Mouse (Mus musculus) left cerebral cortex, adult 11 months (tissue): ENCODE measurements at regions not wholly inside any gene's neighbourhood (a gene's known extent, or its start where the extent isn't known, plus 50 kb on each side); places are given as distances from the start of the nearest gene placed in this dataset.

ENCODE experiments used
- DNase-seq: peaks from one replicate; pipeline ENCODE4 v3.0.0; 2022; ENCODE audit warnings: low spot score

- DNase-seq: no peak
Measured at GRCm38 (mm10) chr7:135818298-135818697, 102.1 kb upstream of the Mki67 start.

- DNase-seq: no peak
Measured at GRCm38 (mm10) chr7:135823884-135824750, 108.0 kb upstream of the Mki67 start.

- DNase-seq: no peak
Measured at GRCm38 (mm10) chr7:135829246-135829645, 113.1 kb upstream of the Mki67 start.

- DNase-seq: no peak
Measured at GRCm38 (mm10) chr7:135833425-135833824, 117.3 kb upstream of the Mki67 start.

GRCm38 (mm10) chr7:135836808-135837733, 120.9 kb upstream of the Mki67 start:
- peak; percentile 47 for DNase-seq

GRCm38 (mm10) chr7:135844018-135844417, 127.9 kb upstream of the Mki67 start:
- no peak for DNase-seq

- no peak for DNase-seq
Measured at GRCm38 (mm10) chr7:135847304-135847703, 131.1 kb upstream of the Mki67 start.

GRCm38 (mm10) chr7:135848170-135848569, 132.0 kb upstream of the Mki67 start:
- DNase-seq: no peak

GRCm38 (mm10) chr7:135848833-135849232, 132.7 kb upstream of the Mki67 start:
- DNase-seq: no peak

- no peak for DNase-seq
Measured at GRCm38 (mm10) chr7:135853127-135853813, 137.1 kb upstream of the Mki67 start.

- DNase-seq: no peak
Measured at GRCm38 (mm10) chr7:135853814-135854324, 137.7 kb upstream of the Mki67 start.

- no peak for DNase-seq
Measured at GRCm38 (mm10) chr7:135860288-135860687, 144.1 kb upstream of the Mki67 start.

GRCm38 (mm10) chr7:135860741-135861408, 144.7 kb upstream of the Mki67 start:
- no peak for DNase-seq

GRCm38 (mm10) chr7:135861409-135861805, 145.2 kb upstream of the Mki67 start:
- DNase-seq: no peak

- no peak for DNase-seq
Measured at GRCm38 (mm10) chr7:135863581-135864426, 147.6 kb upstream of the Mki67 start.

- DNase-seq: no peak
Measured at GRCm38 (mm10) chr7:135870981-135871380, 154.8 kb upstream of the Mki67 start.

- no peak for DNase-seq
Measured at GRCm38 (mm10) chr7:135877091-135877874, 161.1 kb upstream of the Mki67 start.

GRCm38 (mm10) chr7:135878750-135879149, 162.6 kb upstream of the Mki67 start:
- no peak for DNase-seq

GRCm38 (mm10) chr7:135880446-135880845, 164.3 kb upstream of the Mki67 start:
- no peak for DNase-seq

- DNase-seq: no peak
Measured at GRCm38 (mm10) chr7:135882306-135882705, 166.1 kb upstream of the Mki67 start.
